Comparison of ENCODE assay signal across 25 mouse cellular contexts in genomic region chr2:104209408-104209807, GRCm38 (mm10).
DNase-seq lines count a peak whose midpoint lies in the region; ATAC-seq lines count a peak whose summit lies in the region.
"Had no signal": no experiment of that assay in that cellular context is flagged by ENCODE, and none has a peak within 500 bp of the region (broad histone marks: within the 10 kb centered on the region; RNA-seq: fewer than 3 reads in every experiment).

No protein-coding gene starts in this region.

- 0 out of 2 replicates have a peak overlapping the region, but pooled peaks have one; percentile 71 for H3K27ac ChIP-seq in hindbrain, embryonic 15.5 days (replicated peaks)
- no peak overlapping the region for H3K27ac ChIP-seq in hindbrain, embryonic 11.5 days (ENCODE audit: low read depth, low read length)
- H3K27ac ChIP-seq: embryonic facial prominence, embryonic 10.5 days; embryonic facial prominence, embryonic 12.5 days had no signal

- no peak overlapping the region for H3K4me3 ChIP-seq in hindbrain, embryonic 15.5 days
- H3K4me3 ChIP-seq in hindbrain, embryonic 11.5 days (ENCODE audit: low read depth, low read length), result no peak overlapping the region
- H3K4me3 ChIP-seq: embryonic facial prominence, embryonic 10.5 days; embryonic facial prominence, embryonic 12.5 days; forebrain, embryonic 13.5 days; forebrain, embryonic 15.5 days had no signal

- H3K9me3 ChIP-seq in hindbrain, embryonic 15.5 days, result no peaks in the 10 kb centered on the region
- H3K9me3 ChIP-seq in hindbrain, embryonic 11.5 days (ENCODE audit: control insufficient read depth, low read length), result no peaks in the 10 kb centered on the region
- H3K9me3 ChIP-seq: embryonic facial prominence, embryonic 10.5 days; embryonic facial prominence, embryonic 12.5 days; forebrain, embryonic 13.5 days; forebrain, embryonic 15.5 days; G1E had no signal

- no peak overlapping the region for H3K9ac ChIP-seq in hindbrain, embryonic 15.5 days
- no peak overlapping the region for H3K9ac ChIP-seq in hindbrain, embryonic 11.5 days (ENCODE audit: low read depth, low read length)
- H3K9ac ChIP-seq: embryonic facial prominence, embryonic 12.5 days; forebrain, embryonic 13.5 days; forebrain, embryonic 15.5 days; forebrain, postnatal 0 days had no signal

- no peak overlapping the region for H3K4me2 ChIP-seq in hindbrain, embryonic 15.5 days
- no peak overlapping the region for H3K4me2 ChIP-seq in hindbrain, embryonic 11.5 days (replicated peaks; ENCODE audit: low read depth, low read length)
- H3K4me2 ChIP-seq: embryonic facial prominence, embryonic 12.5 days; forebrain, embryonic 13.5 days; forebrain, embryonic 15.5 days had no signal

- H3K27me3 ChIP-seq in hindbrain, embryonic 15.5 days, result no peaks in the 10 kb centered on the region
- H3K27me3 ChIP-seq in hindbrain, embryonic 11.5 days (ENCODE audit: control insufficient read depth, insufficient read depth, low read length), result no peaks in the 10 kb centered on the region
- H3K27me3 ChIP-seq: CH12.LX; embryonic facial prominence, embryonic 12.5 days; forebrain, embryonic 13.5 days; forebrain, embryonic 15.5 days had no signal

- 78% methylated on average over 2 of the region's 2 CpGs for WGBS in hindbrain, embryonic 15.5 days
- WGBS in hindbrain, embryonic 11.5 days, result 85% methylated on average over 2 of the region's 2 CpGs

- no peak for ATAC-seq in hindbrain, embryonic 15.5 days (ENCODE audit: low FRiP score, low read depth)
- ATAC-seq in hindbrain, embryonic 11.5 days (ENCODE audit: low FRiP score), result no peak
- ATAC-seq: activated CD4-positive, CD25-positive, alpha-beta regulatory T cell, adult 4 months; CD4-positive, CD25-positive, alpha-beta regulatory T cell, adult 4 months; forebrain, embryonic 13.5 days; forebrain, embryonic 15.5 days; forebrain, postnatal 0 days; Patski had no signal

- peaks cover 18% of the 10 kb centered on the region for H3K36me3 ChIP-seq in hindbrain, embryonic 15.5 days
- no peaks in the 10 kb centered on the region for H3K36me3 ChIP-seq in hindbrain, embryonic 11.5 days (ENCODE audit: control insufficient read depth, insufficient read depth, low read length)
- H3K36me3 ChIP-seq: embryonic facial prominence, embryonic 10.5 days; embryonic facial prominence, embryonic 12.5 days; G1E had no signal

- DNase-seq in hindbrain, embryonic 11.5 days (ENCODE audit: low spot score), result no peak
- peak; percentile 44 for DNase-seq in layer of hippocampus, adult 9-11 months
- DNase-seq in layer of hippocampus, adult 9-10 months (ENCODE audit: low spot score), result no peak
- DNase-seq in brain, adult 2 months (ENCODE audit: low read depth, low spot score), result peak; percentile 53
- no peak for DNase-seq in cerebellum, adult 11-12 months
- DNase-seq: adrenal gland, adult 8-10 months; adrenal gland, postnatal 14 days; adrenal gland, postnatal 36 days; B cell, adult 2 months; cerebellum, adult 11 months; cerebellum, adult 2 months; cerebellum, adult 9-10 months; cerebellum, postnatal 10 days; cerebellum, postnatal 25 days; forebrain, postnatal 0 days had no signal

- peaks cover 23% of the 10 kb centered on the region for H3K4me1 ChIP-seq in hindbrain, embryonic 15.5 days (replicated peaks)
- H3K4me1 ChIP-seq in hindbrain, embryonic 11.5 days (replicated peaks; ENCODE audit: control insufficient read depth, insufficient read depth, low read length), result 0 out of 2 replicates have a peak, but pooled peaks cover 2% of the 10 kb centered on the region

Comparison
In these comparisons a context has a peak if more than half of its experiments do, and no peak if none do; other contexts are left out.
1. DNase-seq: peak in layer of hippocampus, adult 9-11 months (single experiment) and brain, adult 2 months (single experiment); none in hindbrain, embryonic 11.5 days (single experiment), layer of hippocampus, adult 9-10 months (single experiment) and cerebellum, adult 11-12 months (single experiment).